Mouse (Mus musculus) forebrain, embryonic 10.5 days (tissue): ENCODE results near the gene Lrrc75a. TPM values are rescaled to one million over a fixed set of nuclear protein-coding genes. Genes with fewer than 3 reads are reported as not detected.

Experiments
- DNase-seq: peaks from one replicate; pipeline ENCODE4 v3.0.0-alpha.2; 2017; ENCODE audit warnings: low spot score; ENCODE audit errors: extremely low spot score
- H3K27ac ChIP-seq: fragments of 300-500 bp; sonication (generic); 2 replicates; pipeline ENCODE4 v1.5.1; 2016; ENCODE audit warnings: mild to moderate bottlenecking
- H3K27me3 ChIP-seq: fragments of 300-500 bp; sonication (generic); 2 replicates; pipeline ENCODE4 v1.6.1; 2016; ENCODE audit warnings: mild to moderate bottlenecking; ENCODE audit not compliant: poor library complexity, severe bottlenecking
- H3K36me3 ChIP-seq: fragments of 300-500 bp; sonication (generic); replicated peaks from 2 replicates; pipeline ENCODE4 v1.6.1; 2016; ENCODE audit warnings: mild to moderate bottlenecking, moderate library complexity
- H3K4me1 ChIP-seq: fragments of 300-500 bp; sonication (generic); 2 replicates; pipeline ENCODE4 v1.6.1; 2016
- H3K4me3 ChIP-seq: fragments of 300-500 bp; sonication (generic); 2 replicates; pipeline ENCODE4 v1.5.1; 2016; ENCODE audit warnings: mild to moderate bottlenecking, moderate library complexity
- H3K9me3 ChIP-seq: fragments of 300-500 bp; sonication (generic); 2 replicates; pipeline ENCODE4 v1.6.1; 2016; ENCODE audit warnings: mild to moderate bottlenecking, moderate library complexity
- WGBS: fragments of 180-500 bp; shearing (Covaris S2); methylation state at CpG from one replicate; pipeline ENCODE4 v1.1.7; 2016; 5-methylcytosine and 5-hydroxymethylcytosine counted together
- polyA plus RNA-seq: library from polyadenylated mRNA; unstranded; fragments of >200 nt; fragmentation: Nextera tagmentation; extraction: Ambion mirVana; gene quantifications from 2 replicates; pipeline ENCODE4 v1.2.1, GENCODE M21; 2016

Gene Lrrc75a
- 9.1 and 10.0 TPM in 2 replicates for polyA plus RNA-seq

- Histone ChIP-seq H3K27ac (peak within 1 kb of the TSS; percentile 94), H3K9me3 (no peaks in the 10 kb centered on the region), H3K36me3 (peaks cover 45% of the 10 kb centered on the region), H3K4me1 (peaks cover 64% of the 10 kb centered on the region), H3K27me3 (no peaks in the 10 kb centered on the region), H3K4me3 (peak within 1 kb of the TSS; percentile 86)
- peak; percentile 35 for DNase-seq
- WGBS: 1% methylated on average over 80 of the region's 86 CpGs
Observed at GRCm38 (mm10) chr11:62647661-62648590, at the start of gene Lrrc75a. Gene Lrrc75a (minus strand): TSS chr11:62648523.

- DNase-seq: no peak
- Histone ChIP-seq H3K27ac (no peak overlapping the region), H3K36me3 (no peaks in the 10 kb centered on the region), H3K27me3 (no peaks in the 10 kb centered on the region), H3K9me3 (no peaks in the 10 kb centered on the region), H3K4me1 (no peaks in the 10 kb centered on the region), H3K4me3 (no peak overlapping the region)
- WGBS: 95% methylated on average over 8 of the region's 8 CpGs
Observed at GRCm38 (mm10) chr11:62695126-62695525, 46.8 kb upstream of the Lrrc75a start.

DNA sequence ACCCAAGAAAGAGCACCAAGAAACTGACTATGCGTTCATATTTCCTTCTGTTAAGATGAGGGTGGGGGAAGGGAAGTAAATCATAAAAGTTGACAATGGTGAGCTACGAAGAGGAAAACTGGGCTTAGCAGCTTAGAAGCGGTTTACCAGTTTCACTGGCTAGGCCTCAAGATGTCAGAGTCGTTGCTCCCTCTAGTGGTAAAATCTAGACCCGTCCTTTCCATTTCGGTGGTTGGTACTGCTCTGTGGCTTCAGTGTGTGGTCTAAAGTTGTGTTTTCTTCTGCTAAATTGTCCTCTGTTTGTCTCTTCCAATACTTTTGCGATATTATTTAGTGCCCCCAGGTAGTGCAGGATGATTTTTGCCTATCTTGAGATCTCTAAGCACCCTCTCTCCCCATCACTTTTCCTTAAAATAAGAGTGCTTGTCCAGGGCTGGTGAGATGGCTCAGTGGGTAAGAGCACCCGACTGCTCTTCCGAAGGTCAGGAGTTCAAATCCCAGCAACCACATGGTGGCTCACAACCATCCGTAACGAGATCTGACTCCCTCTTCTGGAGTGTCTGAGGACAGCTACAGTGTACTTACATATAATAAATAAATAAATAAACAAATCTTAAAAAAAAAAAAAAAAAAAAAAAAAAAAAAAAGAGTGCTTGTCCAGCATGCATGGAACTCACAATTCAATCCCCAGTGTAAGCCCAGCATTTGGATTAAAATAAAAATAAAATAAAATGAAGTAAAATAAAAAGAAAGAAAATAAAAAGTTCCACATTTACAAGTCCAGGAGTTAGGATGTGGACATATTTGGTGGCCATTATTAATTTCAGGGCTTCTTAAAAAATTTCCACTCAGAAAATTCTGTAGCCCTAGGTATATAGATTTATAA lies 45.2 kb upstream of the Lrrc75a start:
- Histone ChIP-seq H3K9me3 (no peaks in the 10 kb centered on the region), H3K27me3 (no peaks in the 10 kb centered on the region), H3K36me3 (no peaks in the 10 kb centered on the region), H3K4me3 (no peak overlapping the region), H3K4me1 (no peaks in the 10 kb centered on the region), H3K27ac (no peak overlapping the region)
- peak; percentile 50 for DNase-seq
- WGBS: 28% methylated on average over 11 of the region's 11 CpGs

DNA sequence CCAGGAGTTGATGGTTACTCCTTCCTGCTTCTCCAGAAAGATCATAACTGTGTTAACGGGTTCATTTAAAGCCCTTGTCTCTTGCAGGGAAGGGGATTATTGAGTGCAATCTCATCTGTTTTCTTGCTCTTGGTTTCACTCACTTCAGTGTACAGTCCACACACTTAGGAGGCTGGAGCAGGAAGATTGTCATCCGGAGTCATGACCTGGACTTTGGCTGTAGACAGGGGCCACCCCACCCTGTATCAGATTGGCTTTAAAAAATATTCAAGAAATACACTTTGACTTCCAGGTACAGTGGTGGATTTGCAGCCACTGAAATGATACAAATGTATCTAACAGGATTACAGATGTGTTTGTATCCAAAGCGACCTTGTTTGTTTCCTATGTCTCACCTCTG lies 43.3 kb upstream of the Lrrc75a start:
- Histone ChIP-seq H3K9me3 (no peaks in the 10 kb centered on the region), H3K27me3 (no peaks in the 10 kb centered on the region), H3K4me1 (no peaks in the 10 kb centered on the region), H3K4me3 (no peak overlapping the region), H3K27ac (no peak overlapping the region), H3K36me3 (no peaks in the 10 kb centered on the region)
- WGBS: 91% methylated on average over 3 of the region's 3 CpGs
- no peak for DNase-seq

- no peak overlapping the region for H3K4me3 ChIP-seq
- H3K36me3 ChIP-seq: no peaks in the 10 kb centered on the region
- H3K4me1 ChIP-seq: peaks cover 13% of the 10 kb centered on the region
- no peak overlapping the region for H3K27ac ChIP-seq
- 86% methylated on average over 4 of the region's 4 CpGs for WGBS
- DNase-seq: no peak
- H3K27me3 ChIP-seq: no peaks in the 10 kb centered on the region
- no peaks in the 10 kb centered on the region for H3K9me3 ChIP-seq
Observed at GRCm38 (mm10) chr11:62679954-62680353, 31.6 kb upstream of the Lrrc75a start.

GRCm38 (mm10) chr11:62678778-62679354 lies 30.5 kb upstream of the Lrrc75a start:
- WGBS: 89% methylated on average over 7 of the region's 7 CpGs
- peaks cover 15% of the 10 kb centered on the region for H3K4me1 ChIP-seq
- no peak overlapping the region for H3K4me3 ChIP-seq
- H3K27ac ChIP-seq: no peak overlapping the region
- no peak for DNase-seq
- H3K36me3 ChIP-seq: no peaks in the 10 kb centered on the region
- no peaks in the 10 kb centered on the region for H3K9me3 ChIP-seq
- no peaks in the 10 kb centered on the region for H3K27me3 ChIP-seq

DNA sequence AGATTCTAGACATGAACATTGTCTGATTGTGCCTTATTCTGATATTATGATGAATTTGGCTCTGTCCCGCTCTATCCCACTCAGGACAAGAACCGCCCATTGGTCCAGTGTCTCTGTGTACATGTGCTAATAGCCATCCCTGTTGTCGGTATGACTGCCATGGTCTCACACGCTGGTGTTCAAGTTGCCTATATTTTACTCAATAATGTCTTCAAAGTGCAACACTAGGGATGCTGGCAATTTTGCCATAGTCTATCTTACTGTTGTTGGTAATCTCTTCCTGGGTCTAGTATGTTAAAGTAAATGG lies 27.9 kb upstream of the Lrrc75a start:
- Histone ChIP-seq H3K4me1 (peaks cover 27% of the 10 kb centered on the region), H3K27ac (no peak overlapping the region), H3K27me3 (no peaks in the 10 kb centered on the region), H3K9me3 (no peaks in the 10 kb centered on the region), H3K36me3 (no peaks in the 10 kb centered on the region), H3K4me3 (no peak overlapping the region)
- no peak for DNase-seq
- WGBS: 95% methylated on average over 4 of the region's 4 CpGs

GRCm38 (mm10) chr11:62675480-62676289 lies 27.4 kb upstream of the Lrrc75a start:
- H3K27me3 ChIP-seq: no peaks in the 10 kb centered on the region
- H3K4me1 ChIP-seq: peaks cover 27% of the 10 kb centered on the region
- WGBS: 18% methylated on average over 17 of the region's 17 CpGs
- DNase-seq: peak; percentile 77
- peak overlapping the region; percentile 38 for H3K4me3 ChIP-seq
- H3K9me3 ChIP-seq: no peaks in the 10 kb centered on the region
- H3K36me3 ChIP-seq: no peaks in the 10 kb centered on the region
- H3K27ac ChIP-seq: peak overlapping the region; percentile 79

GRCm38 (mm10) chr11:62670006-62670405 lies 21.7 kb upstream of the Lrrc75a start:
- peaks cover 21% of the 10 kb centered on the region for H3K36me3 ChIP-seq
- 88% methylated on average over 6 of the region's 6 CpGs for WGBS
- no peak overlapping the region for H3K4me3 ChIP-seq
- no peak for DNase-seq
- no peaks in the 10 kb centered on the region for H3K9me3 ChIP-seq
- H3K4me1 ChIP-seq: peaks cover 17% of the 10 kb centered on the region
- no peaks in the 10 kb centered on the region for H3K27me3 ChIP-seq
- no peak overlapping the region for H3K27ac ChIP-seq

GRCm38 (mm10) chr11:62669471-62669870 lies 21.1 kb upstream of the Lrrc75a start:
- H3K27ac ChIP-seq: no peak overlapping the region
- H3K4me3 ChIP-seq: no peak overlapping the region
- WGBS: 76% methylated on average over 12 of the region's 12 CpGs
- peaks cover 15% of the 10 kb centered on the region for H3K4me1 ChIP-seq
- DNase-seq: no peak
- peaks cover 26% of the 10 kb centered on the region for H3K36me3 ChIP-seq
- no peaks in the 10 kb centered on the region for H3K9me3 ChIP-seq
- H3K27me3 ChIP-seq: no peaks in the 10 kb centered on the region

DNA sequence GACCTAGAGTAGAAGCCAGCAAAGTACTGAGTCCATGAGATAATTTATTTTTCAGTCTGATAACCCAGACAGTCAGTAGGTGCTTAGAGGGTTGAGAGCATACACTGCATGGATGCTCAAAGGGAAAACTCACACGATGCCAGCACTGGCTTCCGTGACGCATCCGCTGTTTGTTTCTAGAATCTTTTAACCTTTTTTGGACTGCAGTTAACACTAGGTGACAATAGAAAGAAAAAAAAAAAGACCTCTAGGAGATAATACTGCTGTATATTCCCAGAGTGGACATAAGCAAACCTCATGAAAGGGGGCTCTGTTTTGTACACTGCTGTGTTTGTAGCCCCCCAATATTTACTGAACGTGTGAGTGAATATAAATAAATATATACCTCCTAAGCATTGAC lies 20.7 kb upstream of the Lrrc75a start:
- no peak overlapping the region for H3K4me3 ChIP-seq
- peaks cover 15% of the 10 kb centered on the region for H3K4me1 ChIP-seq
- 90% methylated on average over 5 of the region's 5 CpGs for WGBS
- DNase-seq: no peak
- H3K9me3 ChIP-seq: no peaks in the 10 kb centered on the region
- peaks cover 31% of the 10 kb centered on the region for H3K36me3 ChIP-seq
- H3K27me3 ChIP-seq: no peaks in the 10 kb centered on the region
- H3K27ac ChIP-seq: no peak overlapping the region

GRCm38 (mm10) chr11:62664250-62664649 lies 15.9 kb upstream of the Lrrc75a start:
- no peak for DNase-seq
- WGBS: 92% methylated on average over 6 of the region's 6 CpGs
- Histone ChIP-seq H3K27me3 (no peaks in the 10 kb centered on the region), H3K36me3 (peaks cover 46% of the 10 kb centered on the region), H3K4me3 (no peak overlapping the region), H3K27ac (no peak overlapping the region), H3K9me3 (no peaks in the 10 kb centered on the region), H3K4me1 (peaks cover 2% of the 10 kb centered on the region; the same call in 1 of the 2 replicates)
